Mouse (Mus musculus): ENCODE measurements around the gene Lman2l. TPM values are rescaled to one million over a fixed set of nuclear protein-coding genes. Genes with fewer than 3 reads are reported as not detected.

Lman2l gene
- total RNA-seq, 1 experiment = 13.0 TPM

- TF ChIP-seq ZNF384 (IDR thresholded peaks at IDR 0.05; ENCODE audit: low read depth, low read length) (no peak), ZC3H11A (IDR thresholded peaks at IDR 0.05; ENCODE audit: borderline replicate concordance, low read depth, low read length) (no peak), CHD2 (IDR thresholded peaks at IDR 0.05; ENCODE audit: low read depth, low read length) (no peak), HCFC1 (IDR thresholded peaks at IDR 0.05; ENCODE audit: borderline replicate concordance, insufficient read depth, low read length) (no peak), MAFK (IDR thresholded peaks at IDR 0.05; ENCODE audit: insufficient read depth, low read depth, low read length) (no peak)
- in situ Hi-C loops (cut with MboI; ENCODE audit: low sequenced_read_pairs in 2 of 2, unreplicated experiment in 2 of 2) = no loop called here
- H3K27ac ChIP-seq (ENCODE audit: insufficient read depth, low read depth, low read length, poor library complexity, severe bottlenecking) = no peak overlapping the region
- H3K4me1 ChIP-seq (ENCODE audit: control insufficient read depth in 2 of 2, insufficient read depth in 2 of 2, low read length in 2 of 2, poor library complexity in 1 of 2) = peaks cover 2 to 4% of the 10 kb centered on the region in 2 experiments; a peak in 1 of 4 replicates
- peak; percentile 38 for DNase-seq (ENCODE audit: low read depth, low spot score)
- no peak overlapping the region for H3K9ac ChIP-seq (ENCODE audit: insufficient read depth, low read depth, low read length, poor library complexity, severe bottlenecking)
- H3K4me3 ChIP-seq (ENCODE audit: insufficient read depth in 1 of 2, low read depth in 1 of 2, low read length in 2 of 2, poor library complexity in 1 of 2, severe bottlenecking in 1 of 2) = no peak overlapping the region
- no peaks in the 10 kb centered on the region for H3K9me3 ChIP-seq (ENCODE audit: control insufficient read depth, insufficient read depth, low read depth, low read length)
- no peaks in the 10 kb centered on the region for H3K36me3 ChIP-seq (ENCODE audit: control insufficient read depth, insufficient read depth, low read length, poor library complexity, severe bottlenecking)
These were observed 22.4 kb upstream of the Lman2l start for GRCm38 (mm10) chr1:36467446-36467845.

GRCm38 (mm10) chr1:36465641-36466160, 20.6 kb upstream of the Lman2l start:
- Histone ChIP-seq H3K9me3 (ENCODE audit: control insufficient read depth, insufficient read depth, low read depth, low read length) (no peaks in the 10 kb centered on the region), H3K9ac (ENCODE audit: insufficient read depth, low read depth, low read length, poor library complexity, severe bottlenecking) (no peak overlapping the region), H3K27ac (ENCODE audit: insufficient read depth, low read depth, low read length, poor library complexity, severe bottlenecking) (no peak overlapping the region), H3K4me3 (ENCODE audit: insufficient read depth in 1 of 2, low read depth in 1 of 2, low read length in 2 of 2, poor library complexity in 1 of 2, severe bottlenecking in 1 of 2) (no peak overlapping the region), H3K36me3 (ENCODE audit: control insufficient read depth, insufficient read depth, low read length, poor library complexity, severe bottlenecking) (no peaks in the 10 kb centered on the region), H3K4me1 (ENCODE audit: control insufficient read depth in 2 of 2, insufficient read depth in 2 of 2, low read length in 2 of 2, poor library complexity in 1 of 2) (peaks cover 2 to 4% of the 10 kb centered on the region in 2 experiments; a peak in 1 of 4 replicates)
- no peak for TF ChIP-seq ZNF384 (IDR thresholded peaks at IDR 0.05; ENCODE audit: low read depth, low read length)
- TF ChIP-seq MAFK (IDR thresholded peaks at IDR 0.05; ENCODE audit: insufficient read depth, low read depth, low read length) = no peak
- no peak for TF ChIP-seq HCFC1 (IDR thresholded peaks at IDR 0.05; ENCODE audit: borderline replicate concordance, insufficient read depth, low read length)
- TF ChIP-seq CHD2 (IDR thresholded peaks at IDR 0.05; ENCODE audit: low read depth, low read length) = no peak
- TF ChIP-seq ZC3H11A (IDR thresholded peaks at IDR 0.05; ENCODE audit: borderline replicate concordance, low read depth, low read length) = no peak
- in situ Hi-C loops (cut with MboI; ENCODE audit: low sequenced_read_pairs in 2 of 2, unreplicated experiment in 2 of 2) = no loop called here
- DNase-seq (ENCODE audit: low read depth, low spot score) = no peak

GRCm38 (mm10) chr1:36461829-36462228, 16.8 kb upstream of the Lman2l start:
- Histone ChIP-seq H3K4me1 (ENCODE audit: control insufficient read depth in 2 of 2, insufficient read depth in 2 of 2, low read length in 2 of 2, poor library complexity in 1 of 2) (no peaks in the 10 kb centered on the region; a peak in 1 of 4 replicates), H3K27ac (ENCODE audit: insufficient read depth, low read depth, low read length, poor library complexity, severe bottlenecking) (no peak overlapping the region), H3K4me3 (ENCODE audit: insufficient read depth in 1 of 2, low read depth in 1 of 2, low read length in 2 of 2, poor library complexity in 1 of 2, severe bottlenecking in 1 of 2) (no peak overlapping the region), H3K36me3 (ENCODE audit: control insufficient read depth, insufficient read depth, low read length, poor library complexity, severe bottlenecking) (no peaks in the 10 kb centered on the region), H3K9me3 (ENCODE audit: control insufficient read depth, insufficient read depth, low read depth, low read length) (no peaks in the 10 kb centered on the region), H3K9ac (ENCODE audit: insufficient read depth, low read depth, low read length, poor library complexity, severe bottlenecking) (no peak overlapping the region)
- DNase-seq (ENCODE audit: low read depth, low spot score) = no peak
- in situ Hi-C loops (cut with MboI; ENCODE audit: low sequenced_read_pairs in 2 of 2, unreplicated experiment in 2 of 2) = no loop called here
- no peak for TF ChIP-seq MAFK (IDR thresholded peaks at IDR 0.05; ENCODE audit: insufficient read depth, low read depth, low read length)
- no peak for TF ChIP-seq ZNF384 (IDR thresholded peaks at IDR 0.05; ENCODE audit: low read depth, low read length)
- TF ChIP-seq HCFC1 (IDR thresholded peaks at IDR 0.05; ENCODE audit: borderline replicate concordance, insufficient read depth, low read length) = no peak
- TF ChIP-seq ZC3H11A (IDR thresholded peaks at IDR 0.05; ENCODE audit: borderline replicate concordance, low read depth, low read length) = no peak
- no peak for TF ChIP-seq CHD2 (IDR thresholded peaks at IDR 0.05; ENCODE audit: low read depth, low read length)

- Histone ChIP-seq H3K27ac (ENCODE audit: insufficient read depth, low read depth, low read length, poor library complexity, severe bottlenecking) (no peak overlapping the region), H3K4me3 (ENCODE audit: insufficient read depth in 1 of 2, low read depth in 1 of 2, low read length in 2 of 2, poor library complexity in 1 of 2, severe bottlenecking in 1 of 2) (no peak overlapping the region), H3K9ac (ENCODE audit: insufficient read depth, low read depth, low read length, poor library complexity, severe bottlenecking) (no peak overlapping the region), H3K4me1 (ENCODE audit: control insufficient read depth in 2 of 2, insufficient read depth in 2 of 2, low read length in 2 of 2, poor library complexity in 1 of 2) (no peaks in the 10 kb centered on the region; a peak in 1 of 4 replicates), H3K9me3 (ENCODE audit: control insufficient read depth, insufficient read depth, low read depth, low read length) (no peaks in the 10 kb centered on the region), H3K36me3 (ENCODE audit: control insufficient read depth, insufficient read depth, low read length, poor library complexity, severe bottlenecking) (no peaks in the 10 kb centered on the region)
- no peak for TF ChIP-seq ZNF384 (IDR thresholded peaks at IDR 0.05; ENCODE audit: low read depth, low read length)
- TF ChIP-seq CHD2 (IDR thresholded peaks at IDR 0.05; ENCODE audit: low read depth, low read length) = no peak
- no peak for TF ChIP-seq ZC3H11A (IDR thresholded peaks at IDR 0.05; ENCODE audit: borderline replicate concordance, low read depth, low read length)
- no peak for TF ChIP-seq HCFC1 (IDR thresholded peaks at IDR 0.05; ENCODE audit: borderline replicate concordance, insufficient read depth, low read length)
- DNase-seq (ENCODE audit: low read depth, low spot score) = no peak
- in situ Hi-C loops (cut with MboI; ENCODE audit: low sequenced_read_pairs in 2 of 2, unreplicated experiment in 2 of 2) = no loop called here
These were observed 13.1 kb upstream of the Lman2l start for GRCm38 (mm10) chr1:36458169-36458568.
